Mouse (Mus musculus): ENCODE data around the gene Nfic.

Nfic gene

DNA sequence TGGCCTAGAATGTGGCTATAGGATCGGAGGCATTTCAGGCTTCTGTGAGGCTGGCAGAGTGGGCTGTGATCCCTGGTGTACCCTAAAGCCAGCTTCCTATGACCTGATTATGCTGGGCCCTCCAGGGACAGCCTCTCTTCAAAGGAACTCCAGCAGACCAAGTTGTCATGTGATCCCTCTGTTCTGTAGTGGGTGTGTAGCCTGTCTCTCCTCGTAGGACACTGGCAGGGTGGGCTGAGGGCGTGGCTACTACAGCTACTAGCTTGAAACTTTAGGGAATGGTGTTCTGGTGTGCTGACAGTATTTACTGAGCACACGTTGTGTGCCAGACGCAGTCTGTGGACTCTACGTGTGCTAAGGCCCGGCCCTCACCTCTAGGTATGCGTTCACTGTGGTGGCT is 94.7 kb downstream of the Nfic start:
- no peak for DNase-seq (ENCODE audit: low read depth, low spot score)

GRCm38 (mm10) chr10:81358841-81359240 is 96.6 kb downstream of the Nfic start:
- no peak for DNase-seq (ENCODE audit: low read depth, low spot score)

GRCm38 (mm10) chr10:81358209-81358608 is 97.2 kb downstream of the Nfic start:
- DNase-seq (ENCODE audit: low read depth, low spot score): no peak

- DNase-seq (ENCODE audit: low read depth, low spot score): peak; percentile 62
Observed at GRCm38 (mm10) chr10:81356991-81357844, 98.2 kb downstream of the Nfic start, which contains the start of gene Mfsd12. Gene Mfsd12 (plus strand): TSS chr10:81357491.

DNA sequence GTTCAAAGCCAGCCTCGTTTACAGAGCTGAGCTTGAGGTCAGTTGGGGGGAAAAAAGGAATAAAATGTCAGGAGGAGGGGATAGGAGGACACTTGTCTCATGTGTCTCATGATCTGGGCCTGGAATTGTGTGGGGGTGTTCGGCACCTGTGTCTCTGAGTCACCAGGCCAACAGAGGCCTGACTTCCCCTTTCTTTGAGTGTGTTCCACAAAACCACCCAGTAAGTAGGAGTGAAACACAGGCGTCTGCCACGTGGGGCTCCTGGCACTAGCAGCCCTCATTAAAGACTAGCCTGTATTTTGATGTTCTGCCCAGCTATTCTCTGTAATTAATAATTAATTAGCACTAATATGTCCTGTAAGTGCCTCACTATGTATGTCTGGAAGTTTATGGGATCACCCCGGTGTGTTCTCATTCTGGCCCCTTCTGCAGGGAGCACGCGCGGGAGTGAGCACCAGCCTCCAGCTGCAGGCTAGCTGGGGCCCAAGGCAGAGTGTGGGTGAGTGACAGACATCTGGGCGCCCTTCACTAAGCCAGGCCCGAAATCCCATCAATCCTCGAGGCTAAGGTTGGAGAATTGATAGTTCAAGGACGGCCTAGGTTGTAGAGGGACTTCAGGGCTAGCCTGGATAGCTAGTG is 99.0 kb downstream of the Nfic start:
- DNase-seq (ENCODE audit: low read depth, low spot score): no peak

DNA sequence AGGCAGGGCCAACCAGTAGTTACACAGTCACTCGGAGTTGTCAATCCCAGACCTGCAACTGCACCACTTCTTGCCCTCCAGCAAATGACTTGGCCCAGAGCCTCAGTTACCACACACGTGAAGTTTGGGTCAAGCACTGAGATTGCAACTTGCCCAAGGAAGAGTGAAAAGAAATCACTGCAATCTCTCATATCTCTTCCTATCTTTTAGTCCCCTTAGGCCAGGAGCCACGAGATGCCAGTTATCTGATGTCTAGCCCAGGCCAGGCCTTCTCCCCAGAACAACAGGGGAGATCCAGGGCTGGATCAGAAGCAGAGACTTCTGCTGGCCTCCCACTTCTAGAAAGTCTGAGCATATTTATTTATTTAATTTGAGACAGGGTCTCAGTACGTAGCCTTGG is 99.9 kb downstream of the Nfic start:
- no peak for DNase-seq (ENCODE audit: low read depth, low spot score)

- DNase-seq (ENCODE audit: low read depth, low spot score): no peak
Observed at GRCm38 (mm10) chr10:81354738-81355477, 100.5 kb downstream of the Nfic start.

GRCm38 (mm10) chr10:81351678-81352291 is 103.7 kb downstream of the Nfic start:
- DNase-seq (ENCODE audit: low read depth, low spot score): no peak

GRCm38 (mm10) chr10:81350351-81351063 is 104.9 kb downstream of the Nfic start, which contains the start of gene Hmg20b:
Gene Hmg20b (minus strand): TSS chr10:81350480.
- DNase-seq (ENCODE audit: low read depth, low spot score): peak; percentile 94

DNA sequence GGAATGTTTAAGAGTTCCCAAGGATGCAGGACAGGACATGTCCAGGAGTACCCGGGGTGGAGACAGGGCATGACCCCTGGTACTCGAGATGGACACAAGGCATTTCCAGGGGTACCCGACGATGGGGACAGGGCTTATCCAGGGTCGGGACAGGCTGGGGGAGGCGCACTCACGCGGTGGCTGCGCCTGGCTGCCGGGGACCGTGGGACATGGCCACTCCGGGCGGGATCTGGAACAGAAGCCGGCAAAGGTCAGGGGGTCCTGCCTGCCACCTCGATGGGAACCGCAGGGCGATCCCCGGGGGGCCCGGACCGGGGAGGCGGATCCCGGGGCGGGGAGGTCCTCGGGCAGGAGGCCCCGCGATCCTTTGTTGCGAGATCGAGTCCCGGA is 105.5 kb downstream of the Nfic start:
- no peak for DNase-seq (ENCODE audit: low read depth, low spot score)

GRCm38 (mm10) chr10:81349146-81349545 is 106.3 kb downstream of the Nfic start:
- DNase-seq (ENCODE audit: low read depth, low spot score): no peak

- no peak for DNase-seq (ENCODE audit: low read depth, low spot score)
Observed at GRCm38 (mm10) chr10:81346453-81347067, 108.9 kb downstream of the Nfic start.

All from retina, adult 2 months (tissue).